Mouse (Mus musculus) embryonic facial prominence, embryonic 10.5 days (tissue): ENCODE measurements around the gene Vps39. TPM values are rescaled to one million over a fixed set of nuclear protein-coding genes. Genes with fewer than 3 reads are reported as not detected.

ENCODE experiments used
- DNase-seq: peaks from one replicate; pipeline ENCODE4 v3.0.0-alpha.2; 2017; ENCODE audit warnings: low spot score
- H3K27ac ChIP-seq: fragments of 300-500 bp; sonication (generic); replicated peaks from 2 replicates; pipeline ENCODE4 v1.5.1; 2016; ENCODE audit warnings: mild to moderate bottlenecking
- H3K27me3 ChIP-seq: fragments of 300-500 bp; sonication (generic); replicated peaks from 2 replicates; pipeline ENCODE4 v1.6.1; 2016; ENCODE audit warnings: low read depth, mild to moderate bottlenecking; ENCODE audit not compliant: poor library complexity, severe bottlenecking
- H3K36me3 ChIP-seq: fragments of 300-500 bp; sonication (generic); replicated peaks from 2 replicates; pipeline ENCODE4 v1.6.1; 2016; ENCODE audit warnings: mild to moderate bottlenecking, moderate library complexity
- H3K4me1 ChIP-seq: fragments of 300-500 bp; sonication (generic); 2 replicates; pipeline ENCODE4 v1.6.1; 2016
- H3K4me3 ChIP-seq: fragments of 300-500 bp; sonication (generic); 2 replicates; pipeline ENCODE4 v1.5.1; 2016; ENCODE audit warnings: mild to moderate bottlenecking, moderate library complexity
- H3K9me3 ChIP-seq: fragments of 300-500 bp; sonication (generic); 2 replicates; pipeline ENCODE4 v1.6.1; 2016; ENCODE audit warnings: mild to moderate bottlenecking
- WGBS: fragments of 180-500 bp; shearing (Covaris S2); methylation state at CpG from one replicate; pipeline ENCODE4 v1.1.7; 2016; 5-methylcytosine and 5-hydroxymethylcytosine counted together
- polyA plus RNA-seq: library from polyadenylated mRNA; unstranded; fragments of >200 nt; fragmentation: Nextera tagmentation; extraction: Ambion mirVana; gene quantifications from 2 replicates; pipeline ENCODE4 v1.2.1, GENCODE M21; 2016

The Vps39 gene
- polyA plus RNA-seq = 24.6 and 27.1 TPM in 2 replicates

- WGBS = 12% methylated on average over 44 of the region's 44 CpGs
- H3K27ac ChIP-seq = peak within 1 kb of the TSS; percentile 87
- no peaks in the 10 kb centered on the region for H3K9me3 ChIP-seq
- H3K4me1 ChIP-seq = peaks cover 15% of the 10 kb centered on the region
- peak within 1 kb of the TSS; percentile 98 for H3K4me3 ChIP-seq
- peaks cover 49% of the 10 kb centered on the region for H3K36me3 ChIP-seq
- peak; percentile 92 for DNase-seq
- no peaks in the 10 kb centered on the region for H3K27me3 ChIP-seq
Observed at GRCm38 (mm10) chr2:120352682-120353646, at the start of gene Vps39. TSS of gene Vps39 (minus strand) at chr2:120353137.

GRCm38 (mm10) chr2:120397951-120398350 is 45.0 kb upstream of the Vps39 start:
- Histone ChIP-seq H3K4me1 (peaks cover 8% of the 10 kb centered on the region), H3K4me3 (no peak overlapping the region), H3K27ac (no peak overlapping the region), H3K27me3 (no peaks in the 10 kb centered on the region), H3K9me3 (no peaks in the 10 kb centered on the region), H3K36me3 (peaks cover 61% of the 10 kb centered on the region)
- no peak for DNase-seq
- 93% methylated on average over 1 of the region's 1 CpGs for WGBS

- Histone ChIP-seq H3K27ac (no peak overlapping the region), H3K4me3 (no peak overlapping the region), H3K9me3 (no peaks in the 10 kb centered on the region), H3K27me3 (no peaks in the 10 kb centered on the region), H3K4me1 (no peaks in the 10 kb centered on the region), H3K36me3 (peaks cover 97% of the 10 kb centered on the region)
- no peak for DNase-seq
Observed at GRCm38 (mm10) chr2:120392406-120392805, 39.5 kb upstream of the Vps39 start.

GRCm38 (mm10) chr2:120390934-120391333 is 38.0 kb upstream of the Vps39 start:
- H3K36me3 ChIP-seq = peaks cover 99% of the 10 kb centered on the region
- no peaks in the 10 kb centered on the region for H3K4me1 ChIP-seq
- no peaks in the 10 kb centered on the region for H3K9me3 ChIP-seq
- H3K4me3 ChIP-seq = no peak overlapping the region
- no peaks in the 10 kb centered on the region for H3K27me3 ChIP-seq
- 90% methylated on average over 1 of the region's 1 CpGs for WGBS
- H3K27ac ChIP-seq = no peak overlapping the region
- no peak for DNase-seq

GRCm38 (mm10) chr2:120389376-120389775 is 36.4 kb upstream of the Vps39 start:
- WGBS = 92% methylated on average over 3 of the region's 3 CpGs
- H3K4me3 ChIP-seq = no peak overlapping the region
- peaks cover 98% of the 10 kb centered on the region for H3K36me3 ChIP-seq

GRCm38 (mm10) chr2:120387291-120387690 is 34.4 kb upstream of the Vps39 start:
- Histone ChIP-seq H3K36me3 (peaks cover 98% of the 10 kb centered on the region), H3K4me3 (no peak overlapping the region), H3K27me3 (no peaks in the 10 kb centered on the region), H3K4me1 (no peaks in the 10 kb centered on the region), H3K9me3 (no peaks in the 10 kb centered on the region), H3K27ac (no peak overlapping the region)
- WGBS = 100% methylated on average over 1 of the region's 1 CpGs
- no peak for DNase-seq

More at GRCm38 (mm10) chr2:120389376-120389775, 36.4 kb upstream of the Vps39 start:
- no peaks in the 10 kb centered on the region for H3K9me3 ChIP-seq
- no peaks in the 10 kb centered on the region for H3K4me1 ChIP-seq
- H3K27me3 ChIP-seq = no peaks in the 10 kb centered on the region
- DNase-seq = no peak
- no peak overlapping the region for H3K27ac ChIP-seq

GRCm38 (mm10) chr2:120386264-120386663 is 33.3 kb upstream of the Vps39 start:
- H3K27ac ChIP-seq = no peak overlapping the region
- H3K4me1 ChIP-seq = no peaks in the 10 kb centered on the region
- H3K4me3 ChIP-seq = no peak overlapping the region
- WGBS = 92% methylated on average over 1 of the region's 1 CpGs
- peaks cover 96% of the 10 kb centered on the region for H3K36me3 ChIP-seq
- H3K27me3 ChIP-seq = no peaks in the 10 kb centered on the region
- H3K9me3 ChIP-seq = no peaks in the 10 kb centered on the region
- DNase-seq = no peak

- Histone ChIP-seq H3K27me3 (no peaks in the 10 kb centered on the region), H3K4me1 (no peaks in the 10 kb centered on the region), H3K27ac (no peak overlapping the region), H3K36me3 (peaks cover 90% of the 10 kb centered on the region), H3K9me3 (no peaks in the 10 kb centered on the region), H3K4me3 (no peak overlapping the region)
- WGBS = 84% methylated on average over 4 of the region's 4 CpGs
- no peak for DNase-seq
Observed at GRCm38 (mm10) chr2:120373858-120374257, 20.9 kb upstream of the Vps39 start.

- no peak overlapping the region for H3K27ac ChIP-seq
- no peaks in the 10 kb centered on the region for H3K9me3 ChIP-seq
- peaks cover 84% of the 10 kb centered on the region for H3K36me3 ChIP-seq
- H3K4me1 ChIP-seq = no peaks in the 10 kb centered on the region
- H3K4me3 ChIP-seq = no peak overlapping the region
- H3K27me3 ChIP-seq = no peaks in the 10 kb centered on the region
- DNase-seq = no peak
- 91% methylated on average over 4 of the region's 4 CpGs for WGBS
Observed at GRCm38 (mm10) chr2:120367416-120368207, 14.7 kb upstream of the Vps39 start.

- Histone ChIP-seq H3K9me3 (no peaks in the 10 kb centered on the region), H3K36me3 (peaks cover 84% of the 10 kb centered on the region), H3K4me1 (no peaks in the 10 kb centered on the region), H3K27ac (no peak overlapping the region), H3K27me3 (no peaks in the 10 kb centered on the region), H3K4me3 (no peak overlapping the region)
- no peak for DNase-seq
- WGBS = 89% methylated on average over 3 of the region's 3 CpGs
Observed at GRCm38 (mm10) chr2:120366501-120366900, 13.6 kb upstream of the Vps39 start.

- no peak overlapping the region for H3K27ac ChIP-seq
- H3K4me3 ChIP-seq = no peak overlapping the region
- WGBS = 83% methylated on average over 1 of the region's 1 CpGs
- no peaks in the 10 kb centered on the region for H3K9me3 ChIP-seq
- H3K36me3 ChIP-seq = peaks cover 80% of the 10 kb centered on the region
- no peaks in the 10 kb centered on the region for H3K27me3 ChIP-seq
- no peaks in the 10 kb centered on the region for H3K4me1 ChIP-seq
- no peak for DNase-seq
Observed at GRCm38 (mm10) chr2:120360425-120360824, 7.5 kb upstream of the Vps39 start.

- 85% methylated on average over 5 of the region's 5 CpGs for WGBS
- H3K27me3 ChIP-seq = no peaks in the 10 kb centered on the region
- H3K4me1 ChIP-seq = peaks cover 15% of the 10 kb centered on the region
- H3K27ac ChIP-seq = no peak overlapping the region
- no peaks in the 10 kb centered on the region for H3K9me3 ChIP-seq
- no peak for DNase-seq
- peaks cover 51% of the 10 kb centered on the region for H3K36me3 ChIP-seq
- H3K4me3 ChIP-seq = peak overlapping the region; percentile 98; the same call in 1 of the 2 replicates
Observed at GRCm38 (mm10) chr2:120351321-120351720, 1.6 kb downstream of the Vps39 start.
